Mouse (Mus musculus) brain, embryonic 14.5 days (tissue): ENCODE results near the gene Col23a1.

Experiments used
- CTCF ChIP-seq: fragments of 200-500 bp; IDR thresholded peaks from 2 replicates; pipeline ENCODE4 v1.5.1; 2012; ENCODE audit warnings: inconsistent platforms, mild to moderate bottlenecking, moderate library complexity, borderline replicate concordance; ENCODE audit not compliant: insufficient read depth, insufficient read length; ENCODE audit errors: extremely low read depth
- POLR2A ChIP-seq: fragments of 200-500 bp; IDR thresholded peaks from 2 replicates; pipeline ENCODE4 v1.6.1; 2012; ENCODE audit warnings: mild to moderate bottlenecking, inconsistent platforms, borderline replicate concordance; ENCODE audit not compliant: poor library complexity, insufficient read depth, insufficient read length, severe bottlenecking; ENCODE audit errors: extremely low read depth

GRCm38 (mm10) chr11:51513019-51513418, 223.3 kb downstream of the Col23a1 start:
- TF ChIP-seq CTCF (no peak), POLR2A (no peak)
